Mouse (Mus musculus) bone marrow macrophage, adult 2 months (primary cell): ENCODE results near the gene Ddn. TPM values are rescaled to one million over a fixed set of nuclear protein-coding genes. Genes with fewer than 3 reads are reported as not detected.

Source experiments
- H3K27ac ChIP-seq: 2 replicates; pipeline ENCODE4 v1.5.1; 2012; ENCODE audit warnings: low read depth, low read length; ENCODE audit not compliant: insufficient read depth
- H3K4me1 ChIP-seq: 2 replicates; pipeline ENCODE4 v1.6.1; 2012; ENCODE audit warnings: low read length; ENCODE audit not compliant: control insufficient read depth, insufficient read depth
- H3K4me3 ChIP-seq: 2 replicates; pipeline ENCODE4 v1.5.1; 2012; ENCODE audit warnings: mild to moderate bottlenecking, low read length, moderate library complexity; ENCODE audit not compliant: insufficient read depth
- CTCF ChIP-seq: IDR thresholded peaks from 2 replicates; pipeline ENCODE4 v1.5.1; 2012; ENCODE audit warnings: low read depth, mild to moderate bottlenecking, low read length, moderate library complexity
- POLR2A ChIP-seq: IDR thresholded peaks from 2 replicates; pipeline ENCODE4 v1.6.1; 2012; ENCODE audit warnings: mild to moderate bottlenecking, low read depth, low read length, borderline replicate concordance
- polyA plus RNA-seq: library from polyadenylated mRNA; stranded (reverse); fragments of >200 nt; gene quantifications from 2 replicates; pipeline ENCODE4 v1.2.4, GENCODE M21; 2012; ENCODE audit not compliant: missing spikeins, insufficient read depth, insufficient read length

Gene Ddn
- polyA plus RNA-seq, 1 experiment, result not detected

- no peaks in the 10 kb centered on the region for H3K4me1 ChIP-seq
- TF ChIP-seq CTCF (no peak), POLR2A (no peak)
- H3K4me3 ChIP-seq, result no peak overlapping the region
- no peak overlapping the region for H3K27ac ChIP-seq
These were observed 35.9 kb upstream of the Ddn start for GRCm38 (mm10) chr15:98845149-98845548.

- Histone ChIP-seq H3K4me3 (no peak overlapping the region), H3K27ac (no peak overlapping the region), H3K4me1 (no peaks in the 10 kb centered on the region)
- TF ChIP-seq CTCF (no peak), POLR2A (no peak)
These were observed 34.4 kb upstream of the Ddn start for GRCm38 (mm10) chr15:98843595-98844223.

- no peak overlapping the region for H3K4me3 ChIP-seq
- TF ChIP-seq POLR2A, result no peak
- no peak for TF ChIP-seq CTCF
- no peak overlapping the region for H3K27ac ChIP-seq
- H3K4me1 ChIP-seq, result no peaks in the 10 kb centered on the region
These were observed 30.6 kb upstream of the Ddn start for GRCm38 (mm10) chr15:98839671-98840585.

- Histone ChIP-seq H3K27ac (no peak overlapping the region), H3K4me3 (no peak overlapping the region), H3K4me1 (no peaks in the 10 kb centered on the region)
- TF ChIP-seq CTCF (no peak), POLR2A (no peak)
These were observed 29.9 kb upstream of the Ddn start for GRCm38 (mm10) chr15:98839161-98839560.

- no peak for TF ChIP-seq CTCF
- no peak for TF ChIP-seq POLR2A
- no peak overlapping the region for H3K4me3 ChIP-seq
- no peak overlapping the region for H3K27ac ChIP-seq
- H3K4me1 ChIP-seq, result no peaks in the 10 kb centered on the region; the same call in 1 of the 2 replicates
These were observed 28.4 kb upstream of the Ddn start for GRCm38 (mm10) chr15:98837743-98838103.

GRCm38 (mm10) chr15:98837006-98837742 is 27.9 kb upstream of the Ddn start:
- Histone ChIP-seq H3K4me3 (no peak overlapping the region), H3K27ac (no peak overlapping the region), H3K4me1 (peaks cover 4% of the 10 kb centered on the region; the same call in 1 of the 2 replicates)
- TF ChIP-seq POLR2A (no peak), CTCF (no peak)

- TF ChIP-seq POLR2A, result no peak
- no peak for TF ChIP-seq CTCF
- Histone ChIP-seq H3K4me3 (no peak overlapping the region), H3K4me1 (peaks cover 6% of the 10 kb centered on the region; the same call in 1 of the 2 replicates), H3K27ac (no peak overlapping the region)
These were observed 26.0 kb upstream of the Ddn start for GRCm38 (mm10) chr15:98835291-98835690.

GRCm38 (mm10) chr15:98834059-98834458 is 24.8 kb upstream of the Ddn start:
- no peak overlapping the region for H3K4me3 ChIP-seq
- no peak overlapping the region for H3K27ac ChIP-seq
- peaks cover 14% of the 10 kb centered on the region; the same call in 1 of the 2 replicates for H3K4me1 ChIP-seq
- TF ChIP-seq CTCF (no peak), POLR2A (no peak)

- H3K4me3 ChIP-seq, result no peak overlapping the region
- H3K27ac ChIP-seq, result no peak overlapping the region
- peaks cover 15% of the 10 kb centered on the region; the same call in 1 of the 2 replicates for H3K4me1 ChIP-seq
- TF ChIP-seq POLR2A (no peak), CTCF (no peak)
These were observed 24.0 kb upstream of the Ddn start for GRCm38 (mm10) chr15:98833281-98833680.
